ENCODE assay signal across 12 mouse cellular contexts in the genomic region with DNA sequence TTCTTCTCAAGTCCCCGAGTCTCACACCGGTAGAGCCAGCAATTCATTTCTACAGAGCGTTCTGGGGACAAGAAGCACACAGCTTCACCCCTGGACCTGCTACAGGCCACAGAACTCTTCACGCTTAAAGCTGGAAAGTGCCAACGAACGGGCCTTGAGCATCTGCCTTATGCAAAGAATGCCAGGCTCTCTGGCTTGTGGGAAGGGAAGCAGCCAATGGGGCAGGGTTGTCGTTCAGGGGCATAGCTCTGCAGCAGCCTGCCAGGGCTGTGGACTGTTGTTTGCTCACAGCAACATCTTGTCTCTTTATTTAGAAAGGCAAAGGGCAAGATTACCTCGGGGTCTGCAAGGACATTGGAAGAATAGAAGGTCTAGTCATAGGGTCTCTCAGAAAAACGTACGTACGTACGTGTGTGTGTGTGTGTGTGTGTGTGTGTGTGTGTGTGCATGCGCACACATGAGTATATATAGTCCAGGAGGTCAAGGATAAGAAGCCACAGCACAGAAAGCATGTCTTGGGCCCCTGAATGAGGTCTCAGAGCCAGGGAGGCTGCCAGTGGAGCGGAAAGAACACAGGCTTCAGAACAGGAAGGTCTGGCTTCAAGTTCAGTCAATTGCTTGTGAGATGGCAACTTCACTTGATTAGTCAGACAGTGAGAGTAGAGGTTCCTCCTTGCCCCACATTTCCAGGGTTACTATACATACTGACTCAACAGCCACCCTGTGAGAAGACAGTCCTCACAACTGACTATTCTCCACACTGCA. TPM values are rescaled to one million over a fixed set of nuclear protein-coding genes. Genes with fewer than 3 reads are reported as not detected.
DNase-seq lines count a peak whose midpoint lies in the region; ATAC-seq and TF ChIP-seq lines count a peak whose summit lies in the region.
"Had no signal": no experiment of that assay in that cellular context is flagged by ENCODE, and none has a peak within 500 bp of the region (broad histone marks: within the 10 kb centered on the region; RNA-seq: fewer than 3 reads in every experiment).

No protein-coding gene starts in this region.

- H3K9ac ChIP-seq in hindbrain, embryonic 12.5 days: no peak overlapping the region
- no peak overlapping the region for H3K9ac ChIP-seq in hindbrain, embryonic 11.5 days (ENCODE audit: low read depth, low read length)
- no peak overlapping the region for H3K9ac ChIP-seq in midbrain, embryonic 14.5 days (replicated peaks; ENCODE audit: low read length)
- no peak overlapping the region for H3K9ac ChIP-seq in midbrain, postnatal 0 days (replicated peaks; ENCODE audit: low read length, poor library complexity, severe bottlenecking)
- no peak overlapping the region for H3K9ac ChIP-seq in hindbrain, embryonic 16.5 days (ENCODE audit: low read depth, low read length)
- no peak overlapping the region for H3K9ac ChIP-seq in stomach, postnatal 0 days (ENCODE audit: low read length)
- H3K9ac ChIP-seq: forebrain, postnatal 0 days; limb, embryonic 12.5 days; lung, embryonic 14.5 days had no signal

- H3K27ac ChIP-seq in hindbrain, embryonic 12.5 days: 0 out of 2 replicates have a peak overlapping the region, but pooled peaks have one; percentile 5
- no peak overlapping the region for H3K27ac ChIP-seq in hindbrain, embryonic 11.5 days (ENCODE audit: low read depth, low read length)
- 0 out of 2 replicates have a peak overlapping the region, but pooled peaks have one; percentile 26 for H3K27ac ChIP-seq in midbrain, embryonic 14.5 days (replicated peaks; ENCODE audit: low read depth, low read length)
- no peak overlapping the region for H3K27ac ChIP-seq in midbrain, postnatal 0 days (ENCODE audit: low read depth, low read length)
- H3K27ac ChIP-seq in hindbrain, embryonic 16.5 days (ENCODE audit: low read depth, low read length): peak overlapping the region; percentile 0; the same call in 1 of the 2 replicates
- H3K27ac ChIP-seq in stomach, postnatal 0 days (replicated peaks): no peak overlapping the region
- H3K27ac ChIP-seq: limb, embryonic 12.5 days had no signal

- 84% methylated on average over 14 of the region's 14 CpGs for WGBS in hindbrain, embryonic 12.5 days
- 89% methylated on average over 14 of the region's 14 CpGs for whole genome bisulfite sequencing in hindbrain, embryonic 11.5 days
- 81% methylated on average over 14 of the region's 14 CpGs for WGBS in midbrain, embryonic 14.5 days
- WGBS in midbrain, postnatal 0 days: 79% methylated on average over 14 of the region's 14 CpGs
- WGBS in hindbrain, embryonic 16.5 days: 77% methylated on average over 14 of the region's 14 CpGs
- WGBS in stomach, postnatal 0 days: 81% methylated on average over 14 of the region's 14 CpGs

- DNase-seq in hindbrain, embryonic 11.5 days (ENCODE audit: low spot score): no peak
- DNase-seq in midbrain, embryonic 14.5 days: no peak
- DNase-seq in midbrain, postnatal 0 days (ENCODE audit: low spot score): no peak
- DNase-seq in stomach, postnatal 0 days (ENCODE audit: low spot score): no peak
- DNase-seq in embryo, embryonic 11 days: no peak
- DNase-seq: cerebellum, adult 8-10 months; forebrain, postnatal 0 days; lung, embryonic 14.5 days had no signal

- H3K27me3 ChIP-seq in hindbrain, embryonic 12.5 days: no peaks in the 10 kb centered on the region
- H3K27me3 ChIP-seq in hindbrain, embryonic 11.5 days (ENCODE audit: control insufficient read depth, insufficient read depth, low read length): no peaks in the 10 kb centered on the region
- H3K27me3 ChIP-seq in midbrain, embryonic 14.5 days (ENCODE audit: control insufficient read depth, insufficient read depth, low read length): no peaks in the 10 kb centered on the region
- no peaks in the 10 kb centered on the region for H3K27me3 ChIP-seq in midbrain, postnatal 0 days (ENCODE audit: insufficient read depth, low read length)
- no peaks in the 10 kb centered on the region for H3K27me3 ChIP-seq in hindbrain, embryonic 16.5 days (replicated peaks; ENCODE audit: control insufficient read depth, insufficient read depth, low read length)
- no peaks in the 10 kb centered on the region for H3K27me3 ChIP-seq in stomach, postnatal 0 days (ENCODE audit: control insufficient read depth, insufficient read depth, low read length)

- no peak for TF ChIP-seq CTCF in midbrain, postnatal 0 days (IDR thresholded peaks at IDR 0.05)
- no peak for TF ChIP-seq CTCF in stomach, postnatal 0 days (IDR thresholded peaks at IDR 0.05; ENCODE audit: low read depth)

- no peak for ATAC-seq in hindbrain, embryonic 12.5 days (ENCODE audit: low FRiP score)
- ATAC-seq in hindbrain, embryonic 11.5 days (ENCODE audit: low FRiP score): no peak
- no peak for ATAC-seq in midbrain, embryonic 14.5 days (ENCODE audit: low FRiP score, low TSS enrichment)
- no peak for ATAC-seq in midbrain, postnatal 0 days (ENCODE audit: low FRiP score)
- ATAC-seq in hindbrain, embryonic 16.5 days: no peak
- peak; percentile 43; the same call in 1 of the 2 replicates for ATAC-seq in stomach, postnatal 0 days (ENCODE audit: low FRiP score, low TSS enrichment)
- ATAC-seq: forebrain, postnatal 0 days; midbrain, embryonic 16.5 days had no signal

- no peaks in the 10 kb centered on the region for H3K9me3 ChIP-seq in hindbrain, embryonic 12.5 days (replicated peaks)
- H3K9me3 ChIP-seq in hindbrain, embryonic 11.5 days (ENCODE audit: control insufficient read depth, low read length): no peaks in the 10 kb centered on the region
- no peaks in the 10 kb centered on the region for H3K9me3 ChIP-seq in midbrain, embryonic 14.5 days (ENCODE audit: control insufficient read depth, low read length)
- no peaks in the 10 kb centered on the region for H3K9me3 ChIP-seq in midbrain, postnatal 0 days (ENCODE audit: low read length)
- H3K9me3 ChIP-seq in hindbrain, embryonic 16.5 days (ENCODE audit: control insufficient read depth, low read length): no peaks in the 10 kb centered on the region
- no peaks in the 10 kb centered on the region for H3K9me3 ChIP-seq in stomach, postnatal 0 days (ENCODE audit: control insufficient read depth, low read length)
- H3K9me3 ChIP-seq: limb, embryonic 12.5 days had no signal

- no peak overlapping the region for H3K4me3 ChIP-seq in hindbrain, embryonic 12.5 days
- no peak overlapping the region for H3K4me3 ChIP-seq in hindbrain, embryonic 11.5 days (ENCODE audit: low read depth, low read length)
- no peak overlapping the region for H3K4me3 ChIP-seq in midbrain, embryonic 14.5 days (replicated peaks; ENCODE audit: low read depth, low read length)
- H3K4me3 ChIP-seq in midbrain, postnatal 0 days (ENCODE audit: low read depth, low read length): no peak overlapping the region
- H3K4me3 ChIP-seq in hindbrain, embryonic 16.5 days (ENCODE audit: low read length): no peak overlapping the region
- H3K4me3 ChIP-seq in stomach, postnatal 0 days (ENCODE audit: low read depth, low read length): no peak overlapping the region
- H3K4me3 ChIP-seq: limb, embryonic 12.5 days had no signal

- peaks cover 34% of the 10 kb centered on the region for H3K4me1 ChIP-seq in hindbrain, embryonic 12.5 days
- H3K4me1 ChIP-seq in hindbrain, embryonic 11.5 days (replicated peaks; ENCODE audit: control insufficient read depth, insufficient read depth, low read length): peaks cover 6% of the 10 kb centered on the region
- H3K4me1 ChIP-seq in midbrain, embryonic 14.5 days (ENCODE audit: control insufficient read depth, insufficient read depth, low read length): peaks cover 16% of the 10 kb centered on the region
- H3K4me1 ChIP-seq in midbrain, postnatal 0 days (ENCODE audit: insufficient read depth, low read length): no peaks in the 10 kb centered on the region
- H3K4me1 ChIP-seq in hindbrain, embryonic 16.5 days (ENCODE audit: control insufficient read depth, insufficient read depth, low read depth, low read length): peaks cover 12% of the 10 kb centered on the region
- no peaks in the 10 kb centered on the region; the same call in 1 of the 2 replicates for H3K4me1 ChIP-seq in stomach, postnatal 0 days (replicated peaks; ENCODE audit: control insufficient read depth, insufficient read depth)

- no peak for TF ChIP-seq EP300 in stomach, postnatal 0 days (optimal IDR thresholded peaks at IDR 0.05)

- H3K36me3 ChIP-seq in hindbrain, embryonic 12.5 days: no peaks in the 10 kb centered on the region
- no peaks in the 10 kb centered on the region for H3K36me3 ChIP-seq in hindbrain, embryonic 11.5 days (ENCODE audit: control insufficient read depth, insufficient read depth, low read length)
- no peaks in the 10 kb centered on the region for H3K36me3 ChIP-seq in midbrain, embryonic 14.5 days (ENCODE audit: control insufficient read depth, insufficient read depth, low read length)
- no peaks in the 10 kb centered on the region for H3K36me3 ChIP-seq in midbrain, postnatal 0 days (ENCODE audit: insufficient read depth, low read length)
- no peaks in the 10 kb centered on the region for H3K36me3 ChIP-seq in hindbrain, embryonic 16.5 days (ENCODE audit: control insufficient read depth, insufficient read depth, low read length)
- H3K36me3 ChIP-seq in stomach, postnatal 0 days (ENCODE audit: control insufficient read depth, insufficient read depth, low read length): no peaks in the 10 kb centered on the region
- H3K36me3 ChIP-seq: limb, embryonic 12.5 days had no signal

- H3K4me2 ChIP-seq in hindbrain, embryonic 12.5 days (replicated peaks): no peak overlapping the region
- no peak overlapping the region for H3K4me2 ChIP-seq in hindbrain, embryonic 11.5 days (replicated peaks; ENCODE audit: low read depth, low read length)
- no peak overlapping the region for H3K4me2 ChIP-seq in midbrain, embryonic 14.5 days (ENCODE audit: low read length)
- H3K4me2 ChIP-seq in midbrain, postnatal 0 days (ENCODE audit: low read depth, low read length, poor library complexity, severe bottlenecking): no peak overlapping the region
- H3K4me2 ChIP-seq in hindbrain, embryonic 16.5 days (ENCODE audit: low read length): no peak overlapping the region
- no peak overlapping the region for H3K4me2 ChIP-seq in stomach, postnatal 0 days (replicated peaks; ENCODE audit: low read depth)
- H3K4me2 ChIP-seq: limb, embryonic 12.5 days; lung, embryonic 14.5 days had no signal

RNA-seq across cellular contexts. Expression of gene Wwc1, which starts 48.0 kb away (rescaled TPM):
- 14.6 and 15.2 TPM in 2 replicates for polyA plus RNA-seq in hindbrain, embryonic 12.5 days (2016; fragmentation: Nextera tagmentation; extraction: Ambion mirVana)
- 7.0 and 8.5 TPM in 2 replicates for polyA plus RNA-seq in hindbrain, embryonic 11.5 days (2014; fragmentation: Nextera tagmentation; extraction: Ambion mirVana)
- polyA plus RNA-seq in midbrain, embryonic 14.5 days (2014; fragmentation: Nextera tagmentation; extraction: Ambion mirVana): 8.8 and 10.3 TPM in 2 replicates
- total RNA-seq in midbrain, postnatal 0 days (2014; rRNA removed): 11.9 and 15.4 TPM in 2 replicates
- polyA plus RNA-seq in midbrain, postnatal 0 days (2015; fragmentation: Nextera tagmentation; extraction: Ambion mirVana): 8.0 and 9.2 TPM in 2 replicates
- polyA plus RNA-seq in hindbrain, embryonic 16.5 days (2015; fragmentation: Nextera tagmentation; extraction: Ambion mirVana): 6.4 and 7.8 TPM in 2 replicates
- 7.8 and 9.0 TPM in 2 replicates for polyA plus RNA-seq in stomach, postnatal 0 days (2015; fragmentation: Nextera tagmentation; extraction: Ambion mirVana)

Comparison
In these comparisons a context has a peak if more than half of its experiments do, and no peak if none do; other contexts are left out.
1. H3K27ac ChIP-seq: peak in hindbrain, embryonic 12.5 days (single experiment), midbrain, embryonic 14.5 days (single experiment) and hindbrain, embryonic 16.5 days (single experiment); none in hindbrain, embryonic 11.5 days (single experiment), midbrain, postnatal 0 days (single experiment) and stomach, postnatal 0 days (single experiment).